Mouse (Mus musculus) brown adipose tissue, adult 24 weeks (tissue): Measurements from ENCODE around the gene Zfp382. TPM values are rescaled to one million over a fixed set of nuclear protein-coding genes. Genes with fewer than 3 reads are reported as not detected.
A peak's percentile ranks its signal among the peaks of the same experiment; 100 is the strongest.
"Not testable (repeated sequence)": the region's sequence is repeated elsewhere in the genome, so short reads cannot be mapped to it uniquely, and the experiment has no call there.

Experiments used
- H3K27ac ChIP-seq: fragments of 200-500 bp; replicated peaks from 2 replicates; pipeline ENCODE4 v1.5.1; 2012; ENCODE audit warnings: low read depth, mild to moderate bottlenecking, low read length
- H3K4me1 ChIP-seq: fragments of 200-500 bp; 2 replicates; pipeline ENCODE4 v1.6.1; 2012; ENCODE audit warnings: low read length, mixed read lengths; ENCODE audit not compliant: control insufficient read depth, insufficient read depth, insufficient read length
- H3K4me3 ChIP-seq: fragments of 200-500 bp; 2 replicates; pipeline ENCODE4 v1.5.1; 2012; ENCODE audit warnings: low read depth, mild to moderate bottlenecking, low read length, moderate library complexity; ENCODE audit not compliant: insufficient read depth
- polyA plus RNA-seq: library from polyadenylated mRNA; stranded (reverse); fragments of >200 nt; gene quantifications from 2 replicates; pipeline ENCODE4 v1.2.4, GENCODE M21; 2012; ENCODE audit not compliant: missing spikeins, insufficient read depth, insufficient read length

Zfp382 gene
- polyA plus RNA-seq, 1 experiment, result 1.1 TPM

GRCm38 (mm10) chr7:30117935-30118334 lies 3.8 kb upstream of the Zfp382 start:
- not testable (repeated sequence) for H3K4me3 ChIP-seq, H3K27ac ChIP-seq, H3K4me1 ChIP-seq

DNA sequence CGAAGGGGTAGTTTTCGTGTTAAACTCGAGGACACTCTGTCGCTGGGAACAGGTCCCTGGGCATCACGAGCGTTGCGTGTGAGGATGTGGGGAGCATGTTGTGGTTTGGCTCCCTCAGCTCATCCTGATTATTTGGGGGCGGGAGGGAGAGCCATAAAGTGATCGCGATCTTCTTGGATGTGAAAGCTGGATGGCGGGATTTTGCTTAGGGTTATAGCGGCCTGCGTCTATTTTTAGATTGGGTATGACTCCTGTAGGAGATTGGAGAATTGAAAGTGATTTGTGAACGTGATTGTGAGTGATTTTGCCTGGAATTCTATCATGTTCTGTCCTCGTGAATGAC lies 417 bp downstream of the Zfp382 start:
- Histone ChIP-seq H3K27ac (no peak overlapping the region), H3K4me3 (peak overlapping the region; percentile 70), H3K4me1 (no peaks in the 10 kb centered on the region)

GRCm38 (mm10) chr7:30129900-30130299 lies 8.2 kb downstream of the Zfp382 start:
- H3K27ac ChIP-seq, result no peak overlapping the region
- no peaks in the 10 kb centered on the region for H3K4me1 ChIP-seq
- H3K4me3 ChIP-seq, result no peak overlapping the region

DNA sequence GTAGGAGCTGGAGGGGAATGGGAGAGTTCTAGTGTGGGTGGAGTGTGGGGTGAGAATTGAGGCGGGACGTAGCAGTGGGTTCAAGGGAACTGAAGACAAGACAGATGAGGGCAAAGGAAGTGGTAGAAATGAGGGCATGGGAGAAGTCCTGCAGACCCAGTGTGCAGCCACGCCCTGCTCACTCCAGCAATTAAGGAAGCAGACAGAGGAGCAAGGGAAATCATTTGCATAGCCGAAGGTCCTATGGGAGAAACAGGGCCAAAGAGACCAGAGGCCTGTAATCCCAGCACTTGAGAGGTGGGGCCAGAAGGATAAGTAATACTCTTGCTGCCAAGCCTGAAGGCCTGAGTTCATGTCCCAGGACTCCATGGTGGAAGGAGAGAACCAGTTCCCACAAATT lies 10.7 kb downstream of the Zfp382 start:
- Histone ChIP-seq H3K4me3 (no peak overlapping the region), H3K27ac (no peak overlapping the region), H3K4me1 (no peaks in the 10 kb centered on the region)

DNA sequence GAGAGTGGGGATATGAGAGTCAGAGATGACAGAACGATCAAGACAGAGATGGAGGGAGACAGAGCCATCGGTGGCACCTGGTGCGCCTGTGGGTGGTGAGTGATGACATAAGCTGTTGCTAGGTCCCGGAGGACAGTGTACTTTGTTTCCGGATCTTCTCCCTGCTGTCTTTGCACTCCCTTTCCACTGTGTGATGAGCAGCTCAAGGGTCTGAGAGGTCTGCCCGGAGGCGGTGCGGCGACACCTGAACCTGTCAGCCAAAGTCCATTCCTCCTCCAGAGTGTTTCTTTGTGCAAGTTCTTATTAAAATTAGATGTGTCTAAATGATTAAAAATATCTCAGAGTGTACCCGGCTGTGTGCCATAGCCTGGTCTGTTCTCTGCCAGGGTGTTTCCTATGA lies 15.1 kb downstream of the Zfp382 start:
- H3K4me3 ChIP-seq, result no peak overlapping the region

DNA sequence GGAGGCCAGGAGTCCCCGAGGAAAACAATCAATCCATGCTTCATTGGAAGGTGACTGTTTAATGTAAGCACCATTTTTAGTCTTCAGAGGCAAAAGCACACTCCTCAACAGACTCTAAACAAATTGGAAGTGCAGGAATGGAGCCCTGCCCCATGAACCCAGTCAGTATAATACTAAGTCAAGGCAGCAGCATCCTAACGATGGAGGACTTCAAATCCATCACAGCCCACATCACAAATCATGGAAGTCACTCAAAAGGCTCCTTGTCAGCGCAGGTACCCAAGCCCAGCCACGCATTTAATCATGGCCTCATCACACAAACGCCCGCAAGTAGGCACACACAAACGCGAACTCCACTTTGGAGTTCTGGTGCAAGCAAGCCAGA lies 21.4 kb downstream of the Zfp382 start:
- H3K4me1 ChIP-seq, result no peaks in the 10 kb centered on the region
- H3K27ac ChIP-seq, result no peak overlapping the region
- H3K4me3 ChIP-seq, result peak overlapping the region; percentile 42

More for the DNA sequence above, 15.1 kb downstream of the Zfp382 start:
- Histone ChIP-seq H3K4me1 (no peaks in the 10 kb centered on the region), H3K27ac (no peak overlapping the region)

- H3K4me3 ChIP-seq, result peak overlapping the region; percentile 42
- H3K27ac ChIP-seq, result no peak overlapping the region
- no peaks in the 10 kb centered on the region for H3K4me1 ChIP-seq
These were observed 21.9 kb downstream of the Zfp382 start for GRCm38 (mm10) chr7:30143555-30144209.

DNA sequence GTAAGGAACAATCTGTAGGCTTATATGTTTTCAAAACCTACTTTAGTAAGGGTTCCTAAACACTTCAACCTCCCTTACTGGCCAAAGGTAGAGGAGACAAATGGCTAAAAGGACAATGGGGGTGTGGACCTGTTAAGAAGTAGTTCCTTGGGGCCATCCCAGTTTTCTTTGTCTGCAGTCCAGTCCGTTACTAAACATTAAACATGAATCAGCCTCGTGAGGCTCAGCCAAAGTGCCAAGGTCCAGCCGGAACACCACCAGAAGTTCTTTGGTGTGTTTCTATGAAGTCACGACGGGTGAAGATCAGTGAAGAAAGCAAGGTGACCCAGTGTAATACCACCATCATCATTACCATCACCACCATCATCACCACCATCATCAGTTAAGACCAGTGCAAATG lies 25.3 kb downstream of the Zfp382 start:
- no peak overlapping the region for H3K27ac ChIP-seq
- H3K4me1 ChIP-seq, result no peaks in the 10 kb centered on the region
- no peak overlapping the region for H3K4me3 ChIP-seq

DNA sequence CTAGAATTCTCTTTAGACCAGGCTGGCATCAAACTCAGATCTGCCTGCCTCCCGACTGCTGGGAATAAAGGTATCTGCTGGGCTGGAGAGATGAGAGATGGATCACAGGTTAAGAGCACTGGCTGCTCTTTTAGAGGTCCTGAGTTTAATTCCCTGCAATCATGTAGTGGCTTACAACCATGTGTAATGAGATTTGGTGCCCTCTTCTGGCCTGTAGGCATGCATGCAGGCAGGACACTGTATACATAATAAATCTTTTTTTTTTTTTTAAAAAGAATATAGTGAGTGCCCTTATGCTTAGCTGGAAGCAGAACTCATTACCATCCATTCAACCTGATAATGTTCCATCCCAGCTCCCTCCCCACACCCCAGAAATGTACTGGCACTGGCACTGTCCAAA lies 32.3 kb downstream of the Zfp382 start:
- Histone ChIP-seq H3K27ac (no peak overlapping the region), H3K4me3 (no peak overlapping the region), H3K4me1 (no peaks in the 10 kb centered on the region)

GRCm38 (mm10) chr7:30155507-30155906 lies 33.8 kb downstream of the Zfp382 start:
- Histone ChIP-seq H3K4me3 (no peak overlapping the region), H3K27ac (no peak overlapping the region), H3K4me1 (no peaks in the 10 kb centered on the region)

DNA sequence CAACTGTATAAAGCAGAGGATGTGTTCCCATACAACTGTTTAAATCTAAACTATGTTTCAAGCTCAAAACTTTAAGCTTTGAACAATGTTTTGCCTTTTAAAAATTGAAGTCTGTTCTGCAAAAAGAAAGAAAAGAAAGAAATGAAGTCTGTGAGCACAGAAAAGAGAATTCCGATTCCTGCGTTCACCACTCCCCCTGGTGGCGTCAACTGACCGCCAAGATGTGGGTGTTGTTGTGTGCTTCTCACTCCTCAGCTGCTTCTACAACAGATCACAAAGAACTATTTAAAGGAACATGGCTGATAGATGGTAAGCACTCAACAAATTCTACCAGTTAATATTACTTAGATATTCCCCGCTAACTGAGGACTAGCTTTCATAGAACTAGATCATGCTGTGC lies 41.4 kb downstream of the Zfp382 start:
- no peak overlapping the region for H3K27ac ChIP-seq
- H3K4me3 ChIP-seq, result no peak overlapping the region
- H3K4me1 ChIP-seq, result no peaks in the 10 kb centered on the region

GRCm38 (mm10) chr7:30164745-30165144 lies 43.0 kb downstream of the Zfp382 start:
- H3K4me3 ChIP-seq, result no peak overlapping the region
- H3K27ac ChIP-seq, result no peak overlapping the region
- no peaks in the 10 kb centered on the region for H3K4me1 ChIP-seq

DNA sequence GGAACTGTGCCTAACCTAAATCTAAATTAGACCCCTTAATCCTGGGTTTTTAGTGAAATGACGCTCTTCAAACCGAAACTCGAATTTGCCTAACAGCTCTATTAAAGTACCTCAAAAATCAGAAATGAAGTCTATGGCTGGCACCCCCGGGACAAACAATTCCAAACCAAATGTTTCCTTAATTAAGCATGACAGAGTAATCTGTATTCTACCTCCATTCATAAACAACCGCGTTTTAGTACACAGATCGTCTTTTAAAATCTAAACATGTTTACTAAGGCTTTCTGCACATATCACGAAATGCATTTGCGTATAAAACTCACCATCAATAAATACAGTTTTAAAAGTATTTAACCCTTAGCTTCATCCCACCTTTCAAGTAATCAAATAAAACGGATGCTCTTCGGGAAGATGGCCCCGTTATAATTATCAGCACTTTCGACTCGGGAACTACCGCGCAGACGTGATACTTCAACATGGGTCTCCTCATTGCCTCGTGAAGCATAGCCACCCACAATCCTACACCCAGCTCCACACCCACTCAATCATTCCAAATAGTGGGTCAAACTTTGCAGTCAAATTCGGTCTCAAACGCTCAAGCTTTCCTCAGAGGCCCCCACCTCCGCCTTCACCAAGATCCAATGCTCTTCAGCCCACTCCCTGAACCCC lies 47.3 kb downstream of the Zfp382 start:
- Histone ChIP-seq H3K27ac (peak overlapping the region; percentile 76), H3K4me3 (peak overlapping the region; percentile 94), H3K4me1 (peaks cover 3% of the 10 kb centered on the region; the same call in 1 of the 2 replicates)

- peak within 1 kb of the TSS; percentile 96 for H3K27ac ChIP-seq
- H3K4me3 ChIP-seq, result peak within 1 kb of the TSS; percentile 94
- H3K4me1 ChIP-seq, result peaks cover 3% of the 10 kb centered on the region; the same call in 1 of the 2 replicates
These were observed 48.0 kb downstream of the Zfp382 start, which contains the start of gene Zfp146 for GRCm38 (mm10) chr7:30169583-30170282. Gene Zfp146, minus strand, starts transcription at chr7:30169750.

DNA sequence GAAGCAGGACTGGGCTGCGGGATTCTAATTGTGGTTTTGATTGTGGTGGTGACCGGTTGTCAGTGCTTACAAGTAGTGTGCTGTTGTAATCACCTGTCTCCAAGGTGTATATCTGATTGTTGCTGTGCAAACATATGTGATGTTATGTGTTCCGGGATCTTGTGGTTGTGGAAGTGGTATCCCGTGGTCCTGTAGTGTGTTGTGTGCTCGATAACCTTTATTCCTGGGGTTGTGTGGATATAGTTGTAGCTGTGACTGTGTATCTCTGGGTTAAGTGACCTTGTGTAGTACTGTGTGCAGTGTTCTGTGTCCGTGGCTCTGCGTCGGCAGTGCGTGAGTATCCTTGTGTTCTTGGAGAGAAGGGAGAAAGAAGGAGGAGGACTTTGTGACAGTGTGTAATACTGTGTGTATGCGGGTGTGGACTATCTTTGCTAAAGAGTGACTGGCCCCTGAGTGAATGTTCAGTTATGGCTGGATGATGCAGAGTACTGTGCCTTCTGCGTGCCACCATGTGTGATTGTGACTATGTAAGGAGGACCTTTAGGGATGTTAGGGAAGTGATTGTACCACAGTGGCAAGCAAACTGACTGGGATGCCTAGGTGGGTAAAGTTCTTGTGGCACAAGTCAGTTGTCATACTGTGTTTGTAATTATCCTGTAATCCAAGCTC lies 48.7 kb downstream of the Zfp382 start:
- Histone ChIP-seq H3K27ac (no peak overlapping the region), H3K4me3 (peak overlapping the region; percentile 74), H3K4me1 (peaks cover 3% of the 10 kb centered on the region; the same call in 1 of the 2 replicates)
